Mouse (Mus musculus): ENCODE results near the gene Fam173b.

Fam173b gene

GRCm38 (mm10) chr15:31636091-31636595, 34.5 kb downstream of the Fam173b start:
- no peak for DNase-seq

GRCm38 (mm10) chr15:31647225-31647624, 45.6 kb downstream of the Fam173b start:
- no peak for DNase-seq

GRCm38 (mm10) chr15:31647851-31648569, 46.4 kb downstream of the Fam173b start:
- DNase-seq = no peak

GRCm38 (mm10) chr15:31649691-31650090, 48.0 kb downstream of the Fam173b start:
- DNase-seq = no peak

GRCm38 (mm10) chr15:31650821-31651220, 49.2 kb downstream of the Fam173b start:
- no peak for DNase-seq

- DNase-seq = no peak
Observed at GRCm38 (mm10) chr15:31660133-31660795, 58.6 kb downstream of the Fam173b start.

GRCm38 (mm10) chr15:31660844-31661243, 59.2 kb downstream of the Fam173b start:
- DNase-seq = no peak

GRCm38 (mm10) chr15:31661802-31662201, 60.1 kb downstream of the Fam173b start:
- no peak for DNase-seq

GRCm38 (mm10) chr15:31663074-31663473, 61.4 kb downstream of the Fam173b start:
- DNase-seq = no peak
